Mouse (Mus musculus) CH12.LX (cell line): ENCODE data around the gene Narf. TPM values are rescaled to one million over a fixed set of nuclear protein-coding genes. Genes with fewer than 3 reads are reported as not detected.
A peak's percentile ranks its signal among the peaks of the same experiment; 100 is the strongest.

ENCODE experiments used
- DNase-seq: peaks from one replicate; pipeline ENCODE4 v3.0.0-alpha.2; 2013; ENCODE audit errors: extremely low read depth
- H3K27ac ChIP-seq: 2 replicates; pipeline ENCODE4 v1.5.1; 2012; ENCODE audit warnings: low read depth, mild to moderate bottlenecking, control low read depth, moderate library complexity; ENCODE audit not compliant: insufficient read depth
- H3K27me3 ChIP-seq: replicated peaks from 2 replicates; pipeline ENCODE3; 2012; ENCODE audit warnings: inconsistent platforms
- H3K36me3 ChIP-seq, 2 experiments: replicated peaks in 1 of 2; 2 replicates each; pipeline versions ENCODE3 to v1.6.1; 2012; ENCODE audit warnings: inconsistent platforms in 1 of 2, low read length in 1 of 2, mild to moderate bottlenecking in 1 of 2, mixed read lengths in 1 of 2, moderate library complexity in 1 of 2; ENCODE audit not compliant: control insufficient read depth in 1 of 2, insufficient read depth in 1 of 2
- H3K4me1 ChIP-seq, 2 experiments: 2 replicates each; pipeline ENCODE4 v1.6.1; 2012; ENCODE audit warnings: inconsistent platforms in 1 of 2, moderate library complexity in 1 of 2; ENCODE audit not compliant: insufficient read depth in 2 of 2, control insufficient read depth in 1 of 2
- H3K4me2 ChIP-seq: 2 replicates; pipeline ENCODE4 v1.6.1; 2012; ENCODE audit warnings: low read depth, mild to moderate bottlenecking, control low read depth; ENCODE audit not compliant: poor library complexity, insufficient read depth, severe bottlenecking
- H3K4me3 ChIP-seq, 3 experiments: fragments of 150-350 bp in 1 of 3; sonication (generic) in 1 of 3; replicated peaks in 1 of 3; 2 replicates each; pipeline versions ENCODE3 to v1.5.1; 2011 to 2012; ENCODE audit warnings: low read depth in 2 of 3, low read length in 2 of 3, mild to moderate bottlenecking in 2 of 3, moderate library complexity in 2 of 3, control low read depth in 1 of 3, improper control_type of control experiment in 1 of 3, inconsistent platforms in 1 of 3, mixed read lengths in 1 of 3; ENCODE audit not compliant: poor library complexity in 1 of 3
- H3K79me2 ChIP-seq: replicated peaks from 2 replicates; pipeline ENCODE4 v1.6.1; 2012; ENCODE audit warnings: mild to moderate bottlenecking, moderate library complexity; ENCODE audit not compliant: control insufficient read depth, poor library complexity, insufficient read depth, severe bottlenecking; ENCODE audit errors: extremely low read depth
- H3K9ac ChIP-seq: 2 replicates; pipeline ENCODE4 v1.6.1; 2012; ENCODE audit warnings: low read depth, mild to moderate bottlenecking, control low read depth, moderate library complexity; ENCODE audit not compliant: insufficient read depth
- H3K9me3 ChIP-seq: replicated peaks from 2 replicates; pipeline ENCODE3; 2012; ENCODE audit warnings: low read length, inconsistent platforms, mixed read lengths
- CHD2 ChIP-seq: IDR thresholded peaks from 2 replicates; pipeline ENCODE4 v1.6.1; 2011; ENCODE audit warnings: low read length, improper control_type of control experiment
- CTCF ChIP-seq, 2 experiments: IDR thresholded peaks in 1 of 2; conservative IDR thresholded peaks in 1 of 2; 2 replicates each; pipeline ENCODE4 v1.5.1; 2011 to 2012; ENCODE audit warnings: low read depth in 2 of 2, low read length in 2 of 2, improper control_type of control experiment in 1 of 2, inconsistent platforms in 1 of 2, mild to moderate bottlenecking in 1 of 2, moderate library complexity in 1 of 2
- ELF1 ChIP-seq: IDR thresholded peaks from 2 replicates; pipeline ENCODE4 v1.6.1; 2014; ENCODE audit warnings: low read depth, mild to moderate bottlenecking, inconsistent platforms, low read length, improper control_type of control experiment
- EP300 ChIP-seq: IDR thresholded peaks from 2 replicates; pipeline ENCODE4 v1.6.1; 2011; ENCODE audit warnings: low read length, improper control_type of control experiment
- ETS1 ChIP-seq: conservative IDR thresholded peaks from 2 replicates; pipeline ENCODE4 v1.6.1; 2012; ENCODE audit warnings: low read depth, mild to moderate bottlenecking, inconsistent platforms, low read length, improper control_type of control experiment, moderate library complexity
- IRF4 ChIP-seq: IDR thresholded peaks from 2 replicates; pipeline ENCODE4 v1.6.1; 2014; ENCODE audit warnings: low read depth, mild to moderate bottlenecking, inconsistent platforms, low read length, improper control_type of control experiment
- JUN ChIP-seq: IDR thresholded peaks from 2 replicates; pipeline ENCODE4 v1.6.1; 2011; ENCODE audit warnings: low read depth, mild to moderate bottlenecking, low read length, improper control_type of control experiment, moderate library complexity; ENCODE audit not compliant: insufficient read depth
- MAX ChIP-seq: IDR thresholded peaks from 2 replicates; pipeline ENCODE4 v1.6.1; 2011; ENCODE audit warnings: low read length, improper control_type of control experiment
- MXI1 ChIP-seq: IDR thresholded peaks from 2 replicates; pipeline ENCODE4 v1.6.1; 2011; ENCODE audit warnings: mild to moderate bottlenecking, low read depth, low read length, improper control_type of control experiment
- MYC ChIP-seq: IDR thresholded peaks from 2 replicates; pipeline ENCODE4 v1.6.1; 2011; ENCODE audit warnings: low read depth, mild to moderate bottlenecking, improper control_type of control experiment, low read length
- NELFE ChIP-seq: IDR thresholded peaks from 2 replicates; pipeline ENCODE4 v1.6.1; 2011; ENCODE audit warnings: low read depth, low read length, improper control_type of control experiment
- POLR2AphosphoS2 ChIP-seq: IDR thresholded peaks from 2 replicates; pipeline ENCODE4 v1.6.1; 2011; ENCODE audit warnings: low read depth, low read length, improper control_type of control experiment
- RCOR1 ChIP-seq: conservative IDR thresholded peaks from 2 replicates; pipeline ENCODE4 v1.6.1; 2012; ENCODE audit warnings: low read depth, mild to moderate bottlenecking, inconsistent platforms, low read length, improper control_type of control experiment
- TCF12 ChIP-seq: IDR thresholded peaks from 2 replicates; pipeline ENCODE4 v1.6.1; 2014; ENCODE audit warnings: low read depth, mild to moderate bottlenecking, inconsistent platforms, low read length, improper control_type of control experiment
- USF1 ChIP-seq: IDR thresholded peaks from 2 replicates; pipeline ENCODE4 v1.6.1; 2014; ENCODE audit warnings: low read depth, mild to moderate bottlenecking, inconsistent platforms, low read length, improper control_type of control experiment
- ZKSCAN1 ChIP-seq: IDR thresholded peaks from 2 replicates; pipeline ENCODE4 v1.6.1; 2012; ENCODE audit warnings: low read depth, inconsistent platforms, low read length, improper control_type of control experiment, borderline replicate concordance
- ZNF384 ChIP-seq: IDR thresholded peaks from 2 replicates; pipeline ENCODE4 v1.6.1; 2012; ENCODE audit warnings: low read depth, low read length, improper control_type of control experiment, inconsistent platforms
- dilution Hi-C: fragments of 300-500 bp; cut with MboI; formaldehyde crosslinking; loops from 2 replicates; pipeline ENCODE4 v1.14.3; 2020; ENCODE audit warnings: low sequenced_read_pairs; ENCODE audit not compliant: extremely low pct_unique_long_range_greater_than_20kb, extremely low pct_ligation_motif_present
- in situ Hi-C: fragments of 300-500 bp; cut with MboI; formaldehyde crosslinking; loops from 3 replicates; pipeline ENCODE4 v1.14.3; 2019; ENCODE audit warnings: low sequenced_read_pairs, low pct_ligation_motif_present, low pct_unique_long_range_greater_than_20kb, mixed read lengths
- polyA plus RNA-seq: library from polyadenylated mRNA; unstranded; fragments of >175 nt; gene quantifications from 2 replicates; pipeline ENCODE4 v1.2.1, GENCODE M21; 2012; ENCODE audit warnings: low read depth; ENCODE audit not compliant: insufficient read length
- total RNA-seq, 2 experiments: library from RNA; depleted of rRNA; stranded (reverse); fragments of 300-350 nt in 1 of 2; fragments of >200 nt in 1 of 2; gene quantifications; 2 replicates each; pipeline ENCODE4 v1.2.3; 2012 to 2014

Narf gene
- total and polyA plus RNA-seq, 3 experiments = 11.7 to 29.9 (median 26.2) TPM

DNA sequence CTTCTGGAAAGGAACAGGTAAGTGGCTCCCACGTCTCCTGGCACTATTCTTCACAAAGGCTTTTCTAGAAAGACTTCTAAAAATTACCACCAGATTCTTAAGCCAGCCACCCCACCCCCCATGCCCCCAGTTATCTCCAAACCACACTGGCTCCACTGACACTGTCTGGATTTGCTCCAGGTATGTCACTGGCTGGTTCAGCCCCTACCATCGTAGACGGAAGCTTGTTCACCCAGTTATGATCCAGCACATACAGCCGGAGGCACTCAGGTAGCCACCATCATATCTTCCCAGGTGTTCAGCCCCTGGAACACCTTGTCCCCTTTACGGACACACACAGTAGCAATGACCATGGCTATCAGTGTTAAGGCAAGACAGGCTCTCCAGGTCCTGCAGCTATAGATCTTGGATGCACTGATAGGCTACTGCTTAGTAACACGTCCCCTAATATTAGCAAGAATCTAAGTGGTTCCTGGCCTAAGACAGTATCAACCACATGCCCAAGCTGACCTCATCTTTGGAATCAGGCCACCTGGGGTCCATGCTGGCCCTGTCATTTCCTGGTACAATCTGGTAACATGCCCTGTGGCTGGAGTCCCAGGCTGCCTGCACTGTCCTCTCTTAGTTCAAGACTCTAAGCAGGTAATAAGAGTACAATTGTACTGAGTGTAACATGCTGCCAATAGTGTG lies 15.6 kb upstream of the Narf start:
- Histone ChIP-seq H3K9me3 (no peaks in the 10 kb centered on the region), H3K27me3 (no peaks in the 10 kb centered on the region), H3K9ac (no peak overlapping the region), H3K4me3 (no peak overlapping the region), H3K4me2 (no peak overlapping the region), H3K4me1 (peaks cover 0 to 14% of the 10 kb centered on the region in 2 experiments; a peak in 2 of 4 replicates), H3K36me3 (peaks cover 57 to 92% of the 10 kb centered on the region in 2 experiments), H3K79me2 (0 out of 2 replicates have a peak, but pooled peaks cover 2% of the 10 kb centered on the region), H3K27ac (no peak overlapping the region)
- no peak for DNase-seq
- TF ChIP-seq IRF4 (no peak), TCF12 (no peak), MYC (no peak), RCOR1 (no peak), CTCF (conservative IDR thresholded peaks at IDR 0.05 in 1 of 2, IDR thresholded peaks at IDR 0.05 in 1 of 2; ENCODE audit: low read depth in 2 of 2, low read length in 2 of 2) (no peak), POLR2AphosphoS2 (0 out of 2 replicates have a peak, but pooled peaks have one; percentile 24), ZKSCAN1 (no peak), USF1 (no peak), ETS1 (no peak)
- dilution Hi-C loops (no loop called here), in situ Hi-C loops (no loop called here)

DNA sequence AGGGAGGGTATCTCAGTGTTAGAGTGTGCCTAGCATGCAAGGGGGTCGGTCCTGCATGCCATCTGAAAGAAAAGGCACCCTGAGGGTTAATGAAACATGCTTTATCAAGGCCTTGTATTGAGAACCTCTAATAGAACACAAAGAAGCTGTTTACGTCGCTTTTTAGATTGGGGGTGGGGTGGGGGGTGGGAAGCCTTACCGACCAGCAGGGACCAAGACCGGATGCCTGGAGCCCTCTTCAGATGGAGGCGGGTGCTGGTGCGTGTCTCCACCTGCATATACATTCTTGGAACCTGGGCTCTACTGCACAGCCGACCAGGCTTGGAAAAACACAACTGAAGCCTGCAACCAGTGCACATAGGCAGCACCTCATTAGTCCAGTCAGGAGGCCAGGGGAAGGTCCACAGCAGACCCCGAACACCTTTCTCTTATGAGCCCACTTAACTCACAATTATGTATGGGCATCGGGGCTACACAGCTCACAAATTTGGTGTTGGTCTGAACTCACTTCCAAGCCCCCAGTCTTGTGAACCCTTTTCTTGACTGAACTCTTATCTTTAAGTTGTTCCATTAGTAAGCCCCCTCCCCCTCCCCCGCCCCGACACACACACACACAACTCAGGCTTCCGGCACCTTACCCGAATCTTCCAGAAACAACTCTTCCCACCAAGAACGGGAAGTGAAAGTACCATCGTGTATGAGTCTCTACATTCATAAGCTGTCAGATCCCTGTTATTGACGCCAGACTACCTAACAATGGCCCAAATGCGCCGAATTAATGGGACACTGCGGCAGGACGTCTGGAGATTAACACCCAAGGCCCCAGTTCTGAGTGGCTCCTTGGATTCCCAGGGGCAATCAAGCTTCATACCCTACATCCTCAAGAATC lies 8.7 kb upstream of the Narf start:
- in situ Hi-C loops = no loop called here
- peaks cover 13 to 39% of the 10 kb centered on the region in 2 experiments for H3K4me1 ChIP-seq
- H3K4me2 ChIP-seq = peak overlapping the region; percentile 88
- no peaks in the 10 kb centered on the region for H3K27me3 ChIP-seq
- H3K36me3 ChIP-seq = peaks cover 40 to 46% of the 10 kb centered on the region in 2 experiments
- peak overlapping the region; percentile 60 to 96 (median 81) for H3K4me3 ChIP-seq
- H3K9ac ChIP-seq = peak overlapping the region; percentile 71
- no peaks in the 10 kb centered on the region for H3K9me3 ChIP-seq
- H3K79me2 ChIP-seq = peaks cover 16% of the 10 kb centered on the region
- DNase-seq = peak; percentile 94
- peak overlapping the region; percentile 86 for H3K27ac ChIP-seq
- TF ChIP-seq JUN = no peak
- no peak; the same call in 1 of the 2 replicates for TF ChIP-seq RCOR1
- no peak for TF ChIP-seq USF1
- TF ChIP-seq ZNF384 = no peak
- TF ChIP-seq MAX = peak; percentile 29; the same call in 1 of the 2 replicates
- 0 out of 2 replicates have a peak, but pooled peaks have one; percentile 32 for TF ChIP-seq MXI1
- peak; percentile 94 for TF ChIP-seq IRF4
- no peak for TF ChIP-seq NELFE
- peak; percentile 82 for TF ChIP-seq EP300
- 0 out of 2 replicates have a peak, but pooled peaks have one; percentile 29 for TF ChIP-seq TCF12
- no peak for TF ChIP-seq ELF1
- TF ChIP-seq CHD2 = peak; percentile 20; the same call in 1 of the 2 replicates
- dilution Hi-C loops = no loop called here
